Mouse (Mus musculus) adrenal gland, postnatal 25 days (tissue): ENCODE measurements around the gene Neurl1b. TPM values are rescaled to one million over a fixed set of nuclear protein-coding genes. Genes with fewer than 3 reads are reported as not detected.

ENCODE experiments used
- DNase-seq: peaks from one replicate; pipeline ENCODE4 v3.0.0; 2021; ENCODE audit warnings: mixed read lengths
- total RNA-seq: library from RNA; stranded (reverse); gene quantifications from 2 replicates; pipeline ENCODE4 v1.2.3, GENCODE M21; 2021

Gene Neurl1b
- total RNA-seq, 1 experiment from 2014 or later: 57.1 TPM

- DNase-seq: no peak
Observed at GRCm38 (mm10) chr17:26397339-26397738, 17.3 kb upstream of the Neurl1b start.

GRCm38 (mm10) chr17:26405340-26406100 lies 9.1 kb upstream of the Neurl1b start:
- DNase-seq: no peak

- no peak for DNase-seq
Observed at GRCm38 (mm10) chr17:26412967-26413366, 1.7 kb upstream of the Neurl1b start.

GRCm38 (mm10) chr17:26414184-26414522 lies 476 bp upstream of the Neurl1b start:
- no peak for DNase-seq

- DNase-seq: no peak
Observed at GRCm38 (mm10) chr17:26415355-26415865, 781 bp downstream of the Neurl1b start.

- no peak for DNase-seq
Observed at GRCm38 (mm10) chr17:26416141-26416540, 1.5 kb downstream of the Neurl1b start.

GRCm38 (mm10) chr17:26417770-26418421 lies 3.3 kb downstream of the Neurl1b start:
- DNase-seq: no peak

- DNase-seq: no peak
Observed at GRCm38 (mm10) chr17:26420491-26421247, 6.0 kb downstream of the Neurl1b start.

GRCm38 (mm10) chr17:26421561-26421960 lies 6.9 kb downstream of the Neurl1b start:
- DNase-seq: no peak

GRCm38 (mm10) chr17:26422390-26422789 lies 7.8 kb downstream of the Neurl1b start:
- peak; percentile 60 for DNase-seq

GRCm38 (mm10) chr17:26423967-26424641 lies 9.5 kb downstream of the Neurl1b start:
- DNase-seq: peak; percentile 63

- peak; percentile 83 for DNase-seq
Observed at GRCm38 (mm10) chr17:26424973-26425735, 10.5 kb downstream of the Neurl1b start.

- DNase-seq: no peak
Observed at GRCm38 (mm10) chr17:26433295-26433694, 18.7 kb downstream of the Neurl1b start.

- DNase-seq: no peak
Observed at GRCm38 (mm10) chr17:26437089-26437815, 22.6 kb downstream of the Neurl1b start.

- no peak for DNase-seq
Observed at GRCm38 (mm10) chr17:26439001-26439400, 24.4 kb downstream of the Neurl1b start.

GRCm38 (mm10) chr17:26441024-26441423 lies 26.4 kb downstream of the Neurl1b start:
- no peak for DNase-seq

- no peak for DNase-seq
Observed at GRCm38 (mm10) chr17:26442197-26442596, 27.6 kb downstream of the Neurl1b start.

GRCm38 (mm10) chr17:26443865-26444264 lies 29.2 kb downstream of the Neurl1b start:
- DNase-seq: no peak

GRCm38 (mm10) chr17:26449472-26449871 lies 34.8 kb downstream of the Neurl1b start:
- no peak for DNase-seq

- DNase-seq: peak; percentile 48
Observed at GRCm38 (mm10) chr17:26451651-26452295, 37.1 kb downstream of the Neurl1b start.
